ENCODE assay signal across 18 mouse cellular contexts in genomic region chr5:130263454-130263853, GRCm38 (mm10). TPM values are rescaled to one million over a fixed set of nuclear protein-coding genes. Genes with fewer than 3 reads are reported as not detected.
DNase-seq lines count a peak whose midpoint lies in the region; ATAC-seq and TF ChIP-seq lines count a peak whose summit lies in the region.
"Had no signal": no experiment of that assay in that cellular context is flagged by ENCODE, and none has a peak within 500 bp of the region (broad histone marks: within the 10 kb centered on the region; RNA-seq: fewer than 3 reads in every experiment).

No protein-coding gene starts in this region.

- no peak for TF ChIP-seq POLR2A in MEL (IDR thresholded peaks at IDR 0.05; ENCODE audit: control insufficient read depth in 1 of 2, insufficient read depth in 1 of 2, low read depth in 1 of 2, low read length in 2 of 2, poor library complexity in 1 of 2)
- no peak for TF ChIP-seq POLR2A in cortical plate, adult 2 months (IDR thresholded peaks at IDR 0.05; ENCODE audit: extremely low read depth, insufficient read depth, low read length)

- no peak overlapping the region for H3K4me3 ChIP-seq in intestine, postnatal 0 days (ENCODE audit: low read depth, low read length)
- no peak overlapping the region for H3K4me3 ChIP-seq in intestine, embryonic 15.5 days (replicated peaks)
- no peak overlapping the region for H3K4me3 ChIP-seq in midbrain, embryonic 14.5 days (replicated peaks; ENCODE audit: low read depth, low read length)
- no peak overlapping the region for H3K4me3 ChIP-seq in midbrain, embryonic 11.5 days (ENCODE audit: low read depth, low read length)
- H3K4me3 ChIP-seq in MEL (ENCODE audit: control insufficient read depth in 1 of 2, insufficient read depth in 1 of 2, low read depth in 2 of 2, low read length in 2 of 2) = no peak overlapping the region
- H3K4me3 ChIP-seq in cortical plate, adult 2 months (ENCODE audit: insufficient read depth, low read length) = no peak overlapping the region
- H3K4me3 ChIP-seq: embryonic facial prominence, embryonic 13.5 days; heart, embryonic 10.5 days; hindbrain, embryonic 15.5 days; limb, embryonic 15.5 days; midbrain, embryonic 10.5 days had no signal

- H3K9ac ChIP-seq in intestine, postnatal 0 days (ENCODE audit: low read depth, low read length) = no peak overlapping the region
- H3K9ac ChIP-seq in intestine, embryonic 15.5 days = no peak overlapping the region
- no peak overlapping the region for H3K9ac ChIP-seq in midbrain, embryonic 14.5 days (replicated peaks; ENCODE audit: low read length)
- no peak overlapping the region for H3K9ac ChIP-seq in midbrain, embryonic 11.5 days (ENCODE audit: low read length)
- no peak overlapping the region for H3K9ac ChIP-seq in MEL (ENCODE audit: control insufficient read depth, low read depth, low read length, poor library complexity, severe bottlenecking)
- H3K9ac ChIP-seq: embryonic facial prominence, embryonic 13.5 days; hindbrain, embryonic 15.5 days; limb, embryonic 15.5 days had no signal

- ATAC-seq in intestine, postnatal 0 days = no peak
- ATAC-seq in intestine, embryonic 15.5 days = no peak
- no peak for ATAC-seq in midbrain, embryonic 14.5 days (ENCODE audit: low FRiP score, low TSS enrichment)
- ATAC-seq in midbrain, embryonic 11.5 days (ENCODE audit: low FRiP score) = no peak

- peaks cover 14% of the 10 kb centered on the region for H3K36me3 ChIP-seq in intestine, postnatal 0 days (ENCODE audit: control insufficient read depth, insufficient read depth)
- peaks cover 17% of the 10 kb centered on the region for H3K36me3 ChIP-seq in intestine, embryonic 15.5 days
- H3K36me3 ChIP-seq in midbrain, embryonic 14.5 days (ENCODE audit: control insufficient read depth, insufficient read depth, low read length) = peaks cover 36% of the 10 kb centered on the region
- peaks cover 8% of the 10 kb centered on the region for H3K36me3 ChIP-seq in midbrain, embryonic 11.5 days (ENCODE audit: control insufficient read depth, insufficient read depth, low read length)
- peaks cover 0 to 2% of the 10 kb centered on the region in 2 experiments for H3K36me3 ChIP-seq in MEL (ENCODE audit: control insufficient read depth in 1 of 2, insufficient read depth in 2 of 2, low read length in 2 of 2)

- peak; percentile 27 for DNase-seq in midbrain, embryonic 14.5 days
- DNase-seq in midbrain, embryonic 11.5 days (ENCODE audit: low spot score, missing footprints) = no peak
- no peak for DNase-seq in MEL (ENCODE audit: low read depth, low spot score)
- no peak for DNase-seq in gastrocnemius, postnatal 10 days
- no peak for DNase-seq in gastrocnemius, adult 8-10 months (ENCODE audit: low spot score in 2 of 2)
- DNase-seq: adrenal gland, postnatal 25 days; cerebellum, postnatal 10 days; heart, postnatal 14 days; kidney, adult 9 months; thymus, postnatal 4 days had no signal

- 79% methylated on average over 11 of the region's 11 CpGs for WGBS in intestine, postnatal 0 days
- 78% methylated on average over 11 of the region's 11 CpGs for WGBS in intestine, embryonic 15.5 days
- WGBS in midbrain, embryonic 14.5 days = 85% methylated on average over 11 of the region's 11 CpGs
- WGBS in midbrain, embryonic 11.5 days = 86% methylated on average over 11 of the region's 11 CpGs

- TF ChIP-seq RAD21 in MEL (IDR thresholded peaks at IDR 0.05; ENCODE audit: low read depth, low read length) = peak; percentile 34

- H3K79me2 ChIP-seq in MEL (ENCODE audit: control insufficient read depth, insufficient read depth, low read length, poor library complexity) = peaks cover 3% of the 10 kb centered on the region; the same call in 1 of the 2 replicates

- H3K9me3 ChIP-seq in intestine, postnatal 0 days (ENCODE audit: control insufficient read depth) = no peaks in the 10 kb centered on the region
- no peaks in the 10 kb centered on the region for H3K9me3 ChIP-seq in intestine, embryonic 15.5 days
- H3K9me3 ChIP-seq in midbrain, embryonic 14.5 days (ENCODE audit: control insufficient read depth, low read length) = no peaks in the 10 kb centered on the region
- H3K9me3 ChIP-seq in midbrain, embryonic 11.5 days (ENCODE audit: control insufficient read depth, low read length) = no peaks in the 10 kb centered on the region
- no peaks in the 10 kb centered on the region for H3K9me3 ChIP-seq in MEL (replicated peaks; ENCODE audit: insufficient read depth, low read length)
- H3K9me3 ChIP-seq: embryonic facial prominence, embryonic 13.5 days; heart, embryonic 10.5 days; hindbrain, embryonic 15.5 days; limb, embryonic 15.5 days; midbrain, embryonic 10.5 days had no signal

- TF ChIP-seq CTCF in intestine, postnatal 0 days (IDR thresholded peaks at IDR 0.05; ENCODE audit: low read depth) = peak; percentile 51
- peak; percentile 28 to 51 (median 37) for TF ChIP-seq CTCF in MEL (IDR thresholded peaks at IDR 0.05 in 2 of 3, conservative IDR thresholded peaks at IDR 0.05 in 1 of 3; ENCODE audit: control insufficient read depth in 1 of 3, insufficient read depth in 1 of 3, low read depth in 2 of 3, low read length in 3 of 3, poor library complexity in 1 of 3, severe bottlenecking in 1 of 3)
- TF ChIP-seq CTCF in cortical plate, adult 2 months (IDR thresholded peaks at IDR 0.05; ENCODE audit: extremely low read depth, insufficient read depth, low read length) = peak; percentile 45; the same call in 1 of the 2 replicates

- no peak overlapping the region for H3K27ac ChIP-seq in intestine, postnatal 0 days (ENCODE audit: low read depth, low read length)
- no peak overlapping the region for H3K27ac ChIP-seq in intestine, embryonic 15.5 days
- no peak overlapping the region for H3K27ac ChIP-seq in midbrain, embryonic 14.5 days (replicated peaks; ENCODE audit: low read depth, low read length)
- H3K27ac ChIP-seq in midbrain, embryonic 11.5 days (ENCODE audit: low read depth, low read length) = no peak overlapping the region
- H3K27ac ChIP-seq in MEL (ENCODE audit: control insufficient read depth, low read depth, low read length) = no peak overlapping the region
- H3K27ac ChIP-seq in cortical plate, adult 2 months (ENCODE audit: insufficient read depth, low read length) = no peak overlapping the region
- H3K27ac ChIP-seq: embryonic facial prominence, embryonic 13.5 days; heart, embryonic 10.5 days; hindbrain, embryonic 15.5 days; limb, embryonic 15.5 days; midbrain, embryonic 10.5 days had no signal

- H3K4me2 ChIP-seq in intestine, postnatal 0 days (replicated peaks; ENCODE audit: low read depth) = no peak overlapping the region
- no peak overlapping the region for H3K4me2 ChIP-seq in intestine, embryonic 15.5 days (replicated peaks)
- no peak overlapping the region for H3K4me2 ChIP-seq in midbrain, embryonic 14.5 days (ENCODE audit: low read length)
- no peak overlapping the region for H3K4me2 ChIP-seq in midbrain, embryonic 11.5 days
- H3K4me2 ChIP-seq: embryonic facial prominence, embryonic 13.5 days; hindbrain, embryonic 15.5 days; limb, embryonic 15.5 days had no signal

- H3K4me1 ChIP-seq in intestine, postnatal 0 days (replicated peaks; ENCODE audit: control insufficient read depth, insufficient read depth, low read length) = no peaks in the 10 kb centered on the region
- no peaks in the 10 kb centered on the region for H3K4me1 ChIP-seq in intestine, embryonic 15.5 days (replicated peaks)
- H3K4me1 ChIP-seq in midbrain, embryonic 14.5 days (ENCODE audit: control insufficient read depth, insufficient read depth, low read length) = no peaks in the 10 kb centered on the region
- no peaks in the 10 kb centered on the region for H3K4me1 ChIP-seq in midbrain, embryonic 11.5 days (ENCODE audit: control insufficient read depth, insufficient read depth, low read length)
- no peaks in the 10 kb centered on the region for H3K4me1 ChIP-seq in MEL (ENCODE audit: control insufficient read depth in 1 of 2, insufficient read depth in 2 of 2, low read length in 2 of 2)
- H3K4me1 ChIP-seq in cortical plate, adult 2 months (ENCODE audit: control insufficient read depth, insufficient read depth, low read length) = no peaks in the 10 kb centered on the region; the same call in 1 of the 2 replicates
- H3K4me1 ChIP-seq: embryonic facial prominence, embryonic 13.5 days; heart, embryonic 10.5 days; hindbrain, embryonic 15.5 days; limb, embryonic 15.5 days; midbrain, embryonic 10.5 days had no signal

- TF ChIP-seq EP300 in MEL (IDR thresholded peaks at IDR 0.05; ENCODE audit: low read depth in 1 of 2, low read length in 2 of 2) = no peak

- H3K27me3 ChIP-seq in intestine, postnatal 0 days (replicated peaks; ENCODE audit: control insufficient read depth, insufficient read depth, low read length) = no peaks in the 10 kb centered on the region
- H3K27me3 ChIP-seq in intestine, embryonic 15.5 days (replicated peaks) = no peaks in the 10 kb centered on the region
- H3K27me3 ChIP-seq in midbrain, embryonic 14.5 days (ENCODE audit: control insufficient read depth, insufficient read depth, low read length) = no peaks in the 10 kb centered on the region
- no peaks in the 10 kb centered on the region for H3K27me3 ChIP-seq in midbrain, embryonic 11.5 days (ENCODE audit: control insufficient read depth, insufficient read depth, low read length)
- H3K27me3 ChIP-seq in MEL (ENCODE audit: control insufficient read depth in 1 of 2, insufficient read depth in 2 of 2, low read length in 2 of 2) = no peaks in the 10 kb centered on the region
- H3K27me3 ChIP-seq: embryonic facial prominence, embryonic 13.5 days; hindbrain, embryonic 15.5 days; limb, embryonic 15.5 days had no signal

RNA-seq across cellular contexts. Expression of gene Tyw1, which starts 8.0 kb away (rescaled TPM):
- polyA plus RNA-seq in intestine, postnatal 0 days (2015; fragmentation: Nextera tagmentation; extraction: Ambion mirVana) = 12.0 and 15.0 TPM in 2 replicates
- polyA plus RNA-seq in intestine, embryonic 15.5 days (2015; fragmentation: Nextera tagmentation; extraction: Ambion mirVana) = 23.5 and 24.0 TPM in 2 replicates
- polyA plus RNA-seq in midbrain, embryonic 14.5 days (2014; fragmentation: Nextera tagmentation; extraction: Ambion mirVana) = 18.5 and 26.4 TPM in 2 replicates
- polyA plus RNA-seq in midbrain, embryonic 11.5 days (2014; fragmentation: Nextera tagmentation; extraction: Ambion mirVana) = 30.4 and 32.1 TPM in 2 replicates
- total RNA-seq in MEL (2012; rRNA removed) = 33.0 and 38.8 TPM in 2 replicates
- polyA plus RNA-seq in MEL (2012; ENCODE audit: insufficient read depth in 1 of 2, insufficient read length in 2 of 2, low read depth in 1 of 2, low replicate concordance in 2 of 2, missing spikeins in 1 of 2) = 100 to 1,000 TPM in 1 of 2 experiments, 10 to 100 TPM in 1; 33.3 to 133 TPM
- 14.5 and 14.6 TPM in 2 replicates for polyA plus RNA-seq in cortical plate, adult 2 months (2012; rRNA removed)
- 1 to 10 TPM; 9.1 to 9.3 TPM for total RNA-seq in gastrocnemius, postnatal 10 days (2021)
- total RNA-seq in gastrocnemius, adult 8-10 months (2022) = 10 to 100 TPM in 2 of 4 experiments, 1 to 10 TPM in 2; 9.6 to 13.8 (median 11.3) TPM

RNA-seq across cellular contexts. Expression of gene Sbds, which starts 8.1 kb away (rescaled TPM):
- polyA plus RNA-seq in intestine, postnatal 0 days (2015; fragmentation: Nextera tagmentation; extraction: Ambion mirVana) = 97.7 and 105 TPM in 2 replicates
- 75.0 and 75.9 TPM in 2 replicates for polyA plus RNA-seq in intestine, embryonic 15.5 days (2015; fragmentation: Nextera tagmentation; extraction: Ambion mirVana)
- 44.1 and 56.8 TPM in 2 replicates for polyA plus RNA-seq in midbrain, embryonic 14.5 days (2014; fragmentation: Nextera tagmentation; extraction: Ambion mirVana)
- 66.3 and 72.2 TPM in 2 replicates for polyA plus RNA-seq in midbrain, embryonic 11.5 days (2014; fragmentation: Nextera tagmentation; extraction: Ambion mirVana)
- 51.1 and 74.7 TPM in 2 replicates for total RNA-seq in MEL (2012; rRNA removed)
- polyA plus RNA-seq in MEL (2012; ENCODE audit: insufficient read depth in 1 of 2, insufficient read length in 2 of 2, low read depth in 1 of 2, low replicate concordance in 2 of 2, missing spikeins in 1 of 2) = 10 to 100 TPM in 1 of 2 experiments, not detected in 1; 88.1 TPM
- polyA plus RNA-seq in cortical plate, adult 2 months (2012; rRNA removed) = 94.9 and 101 TPM in 2 replicates
- 10 to 100 TPM; 25.8 to 31.6 TPM for total RNA-seq in gastrocnemius, postnatal 10 days (2021)
- 10 to 100 TPM; 26.8 to 34.1 (median 28.8) TPM for total RNA-seq in gastrocnemius, adult 8-10 months (2022)

RNA-seq across cellular contexts. Expression of gene Tmem248, which starts 46.6 kb away (rescaled TPM):
- 45.7 and 47.0 TPM in 2 replicates for polyA plus RNA-seq in intestine, postnatal 0 days (2015; fragmentation: Nextera tagmentation; extraction: Ambion mirVana)
- 38.9 and 40.2 TPM in 2 replicates for polyA plus RNA-seq in intestine, embryonic 15.5 days (2015; fragmentation: Nextera tagmentation; extraction: Ambion mirVana)
- 29.5 and 33.2 TPM in 2 replicates for polyA plus RNA-seq in midbrain, embryonic 14.5 days (2014; fragmentation: Nextera tagmentation; extraction: Ambion mirVana)
- polyA plus RNA-seq in midbrain, embryonic 11.5 days (2014; fragmentation: Nextera tagmentation; extraction: Ambion mirVana) = 30.3 and 35.7 TPM in 2 replicates
- 50.5 and 58.2 TPM in 2 replicates for total RNA-seq in MEL (2012; rRNA removed)
- 10 to 100 TPM in 1 of 2 experiments, not detected in 1; 55.5 TPM for polyA plus RNA-seq in MEL (2012; ENCODE audit: insufficient read depth in 1 of 2, insufficient read length in 2 of 2, low read depth in 1 of 2, low replicate concordance in 2 of 2, missing spikeins in 1 of 2)
- 31.4 and 32.0 TPM in 2 replicates for polyA plus RNA-seq in cortical plate, adult 2 months (2012; rRNA removed)
- total RNA-seq in gastrocnemius, postnatal 10 days (2021) = 10 to 100 TPM; 25.2 to 29.9 TPM
- total RNA-seq in gastrocnemius, adult 8-10 months (2022) = 10 to 100 TPM; 52.7 to 61.0 (median 55.8) TPM
